Mouse (Mus musculus) lung, postnatal 0 days (tissue): ENCODE measurements at regions not wholly inside any gene's neighbourhood (a gene's known extent, or its start where the extent isn't known, plus 50 kb on each side); places are given as distances from the start of the nearest gene placed in this dataset.

ENCODE experiments used
- CTCF ChIP-seq: IDR thresholded peaks from 2 replicates; pipeline ENCODE4 v1.5.1; 2016; ENCODE audit warnings: antibody characterized with exemption, mild to moderate bottlenecking
- EP300 ChIP-seq: IDR thresholded peaks from 2 replicates; pipeline ENCODE4 v1.6.1; 2016; ENCODE audit warnings: antibody characterized with exemption, mild to moderate bottlenecking, control low read depth

- TF ChIP-seq CTCF: no peak
- no peak for TF ChIP-seq EP300
Observed at GRCm38 (mm10) chr13:82318395-82318794, 535.5 kb downstream of the Cetn3 start.
